Mouse (Mus musculus) cortical plate, adult 2 months (tissue): ENCODE results near the gene Fut7.

Experiments
- CTCF ChIP-seq: fragments of 200-500 bp; IDR thresholded peaks from 2 replicates; pipeline ENCODE4 v1.5.1; 2011; ENCODE audit warnings: mild to moderate bottlenecking, control low read depth, low read length; ENCODE audit not compliant: insufficient read depth; ENCODE audit errors: extremely low read depth
- POLR2A ChIP-seq: fragments of 200-500 bp; IDR thresholded peaks from 2 replicates; pipeline ENCODE4 v1.6.1; 2011; ENCODE audit warnings: mild to moderate bottlenecking, low read length, control low read depth; ENCODE audit not compliant: insufficient read depth; ENCODE audit errors: extremely low read depth

DNA sequence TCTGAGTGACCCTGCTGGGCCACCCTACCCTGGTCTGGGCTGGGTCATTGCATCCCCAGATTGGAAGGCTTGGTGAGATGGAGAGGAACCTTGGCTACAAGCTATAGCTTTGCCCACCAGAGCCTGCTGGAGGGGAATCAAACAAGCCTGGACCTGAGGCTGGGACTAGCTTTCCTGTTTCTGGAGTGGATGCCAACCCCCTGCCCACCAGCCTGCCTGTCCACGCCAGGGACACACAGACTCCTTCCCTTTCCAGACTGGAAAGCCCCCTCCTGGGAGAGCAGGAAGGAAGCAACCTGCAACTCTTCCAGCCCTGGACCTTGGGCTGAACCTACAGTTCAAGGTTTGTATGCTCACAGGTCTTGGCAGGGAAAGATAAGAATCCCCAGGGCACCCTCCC, 559 bp downstream of the Fut7 start:
- TF ChIP-seq CTCF (no peak), POLR2A (no peak)
